Mouse (Mus musculus) bone marrow, adult 2 months (tissue): ENCODE data around the gene Itgax.

Experiments
- CTCF ChIP-seq: fragments of 200-500 bp; IDR thresholded peaks from 2 replicates; pipeline ENCODE4 v1.5.1; 2011; ENCODE audit warnings: low read length, control low read depth; ENCODE audit not compliant: control insufficient read depth, insufficient read depth
- POLR2A ChIP-seq: fragments of 200-500 bp; IDR thresholded peaks from 2 replicates; pipeline ENCODE4 v1.6.1; 2011; ENCODE audit warnings: low read depth, mild to moderate bottlenecking, control low read depth, low read length, borderline replicate concordance; ENCODE audit not compliant: control insufficient read depth

- TF ChIP-seq POLR2A: no peak
- TF ChIP-seq CTCF: no peak
Measured at GRCm38 (mm10) chr7:128107462-128107861, 21.9 kb upstream of the Itgax start.
